Mouse (Mus musculus) heart, adult 8-10 months (tissue): ENCODE measurements around the gene Add1. TPM values are rescaled to one million over a fixed set of nuclear protein-coding genes. Genes with fewer than 3 reads are reported as not detected.
A peak's percentile ranks its signal among the peaks of the same experiment; 100 is the strongest.
"Not testable (repeated sequence)": the region's sequence is repeated elsewhere in the genome, so short reads cannot be mapped to it uniquely, and the experiment has no call there.

ENCODE experiments used
- DNase-seq: peaks from one replicate; pipeline ENCODE4 v3.0.0; 2022; ENCODE audit warnings: low spot score
- total RNA-seq, 4 experiments: library from RNA; stranded (reverse); gene quantifications; 2 replicates each; pipeline ENCODE4 v1.2.4; 2022

Gene Add1
- total RNA-seq, 4 experiments from 2014 or later, result 124 to 154 (median 134) TPM

DNA sequence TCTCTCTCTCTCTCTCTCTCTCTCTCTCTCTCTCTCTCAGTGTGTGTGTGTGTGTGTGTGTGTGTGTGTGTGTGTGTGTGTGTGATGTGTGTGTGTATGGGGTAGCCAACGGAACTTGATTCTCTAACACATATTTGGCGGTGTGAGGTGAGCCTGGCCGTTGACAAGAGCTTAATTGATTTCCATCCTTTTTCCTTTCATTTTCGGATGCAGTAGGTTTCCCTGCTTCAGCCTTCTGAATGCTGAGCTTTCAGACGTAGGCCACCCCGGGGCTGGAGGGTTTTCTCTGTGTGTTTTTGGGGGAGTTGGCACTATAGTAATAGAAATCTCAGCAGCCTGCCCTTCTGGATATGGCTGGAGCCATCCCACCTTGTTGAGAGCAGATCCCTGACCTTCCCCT lies 23.2 kb upstream of the Add1 start:
- no peak for DNase-seq

GRCm38 (mm10) chr5:34551821-34552220 lies 21.6 kb upstream of the Add1 start:
- DNase-seq, result no peak

GRCm38 (mm10) chr5:34563854-34564253 lies 9.6 kb upstream of the Add1 start:
- DNase-seq, result no peak

DNA sequence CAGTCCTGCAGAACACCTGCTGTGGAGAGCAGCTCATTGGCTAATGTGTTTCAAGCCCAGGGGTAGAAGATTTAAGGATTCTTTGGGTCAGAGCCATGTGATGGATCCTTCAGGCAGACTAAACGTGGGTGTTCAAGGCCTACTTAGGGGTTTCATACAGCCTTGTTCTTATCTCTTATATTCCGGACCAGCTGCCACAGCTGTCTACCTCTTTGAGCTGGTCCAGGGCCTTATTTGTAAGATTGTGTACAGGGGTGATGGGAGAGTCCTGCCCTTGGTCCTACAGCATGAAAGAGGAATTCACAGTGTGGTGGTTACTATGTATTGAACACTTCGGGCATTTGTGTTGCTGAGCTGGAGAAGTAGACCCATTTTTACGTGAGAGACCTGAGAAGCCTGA lies 9.2 kb upstream of the Add1 start:
- DNase-seq, result no peak

GRCm38 (mm10) chr5:34565545-34566283 lies 7.8 kb upstream of the Add1 start:
- peak; percentile 85 for DNase-seq

DNA sequence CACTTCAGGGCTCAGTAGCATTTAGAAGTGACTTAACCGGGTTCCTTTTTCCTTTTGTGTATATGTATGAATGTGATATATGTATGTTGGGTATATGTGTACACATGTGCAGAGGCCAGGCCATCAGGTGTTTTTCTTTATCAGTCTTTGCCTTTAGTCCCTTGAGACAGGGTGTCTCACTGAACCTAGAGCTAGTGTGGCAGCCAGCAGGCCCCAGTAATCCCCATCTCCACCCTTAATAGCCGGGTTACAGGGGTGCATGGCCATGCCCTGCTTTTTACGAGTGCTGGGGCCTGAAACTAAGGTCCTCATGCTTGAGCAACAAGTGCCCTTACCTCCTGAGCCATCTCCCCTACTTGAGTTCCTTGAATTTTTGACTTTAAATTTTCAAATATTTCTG lies 1.9 kb upstream of the Add1 start:
- no peak for DNase-seq

GRCm38 (mm10) chr5:34572568-34572967 lies 896 bp upstream of the Add1 start:
- DNase-seq, result not testable (repeated sequence)

- no peak for DNase-seq
Observed at GRCm38 (mm10) chr5:34574721-34575120, 1.3 kb downstream of the Add1 start.

- no peak for DNase-seq
Observed at GRCm38 (mm10) chr5:34576286-34576685, 2.8 kb downstream of the Add1 start.

GRCm38 (mm10) chr5:34578038-34578655 lies 4.7 kb downstream of the Add1 start:
- DNase-seq, result no peak

DNA sequence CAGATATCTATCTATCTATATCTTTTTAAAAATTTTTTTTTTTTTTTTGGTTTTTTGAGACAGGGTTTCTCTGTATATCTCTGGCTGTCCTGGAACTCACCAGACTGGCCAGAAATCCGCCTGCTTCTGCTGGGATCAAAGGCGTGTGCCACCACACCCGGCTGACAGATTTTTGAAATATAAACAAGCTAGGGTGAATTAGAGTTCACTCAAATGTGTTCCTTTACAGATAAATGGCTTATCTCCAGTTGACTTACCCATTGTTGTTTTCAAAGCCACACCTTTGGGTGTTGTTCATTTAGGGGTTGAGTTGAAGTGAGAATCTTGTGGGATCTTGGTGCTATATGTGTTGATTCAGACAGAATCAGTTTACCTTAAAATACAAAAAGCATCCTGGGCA lies 5.9 kb downstream of the Add1 start:
- DNase-seq, result no peak

- peak; percentile 21 for DNase-seq
Observed at GRCm38 (mm10) chr5:34581671-34582313, 8.3 kb downstream of the Add1 start.

DNA sequence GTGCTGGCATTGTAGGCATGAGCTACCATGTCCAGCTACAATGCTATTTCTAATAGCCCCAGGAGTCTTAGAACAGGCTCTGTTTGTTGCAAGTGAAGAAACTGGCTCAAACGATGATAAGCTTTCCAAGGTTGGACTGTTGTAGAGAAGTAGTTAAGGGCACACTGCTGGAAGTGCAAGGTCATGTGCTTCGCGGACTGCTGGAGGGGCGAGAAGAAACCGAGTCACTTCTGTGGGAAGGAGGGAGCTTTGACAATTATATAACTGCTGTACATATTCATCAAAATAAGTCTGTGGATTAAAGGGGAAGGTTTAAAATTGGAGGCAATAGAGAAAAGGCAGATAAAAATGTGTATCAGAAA lies 8.8 kb downstream of the Add1 start:
- no peak for DNase-seq

GRCm38 (mm10) chr5:34585216-34585615 lies 11.8 kb downstream of the Add1 start:
- DNase-seq, result no peak

DNA sequence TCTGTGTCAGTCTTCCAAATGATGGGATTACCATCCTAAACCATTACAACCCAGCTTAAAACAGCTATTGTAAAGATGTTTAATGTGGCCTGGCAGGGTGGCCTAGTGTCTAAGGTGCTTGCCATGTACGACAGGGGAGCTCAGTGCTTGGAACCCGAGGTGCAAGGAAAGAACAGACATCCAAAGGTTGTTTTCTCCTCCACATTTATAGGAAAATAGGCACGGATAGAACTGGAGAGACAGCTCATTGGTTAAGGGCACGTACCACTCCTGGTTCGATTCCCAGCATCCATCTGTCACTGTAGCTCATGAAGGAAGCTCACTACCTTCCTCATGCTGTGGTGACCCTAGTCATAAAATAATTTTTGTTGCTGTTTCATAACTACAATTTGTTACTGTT lies 14.4 kb downstream of the Add1 start:
- no peak for DNase-seq

DNA sequence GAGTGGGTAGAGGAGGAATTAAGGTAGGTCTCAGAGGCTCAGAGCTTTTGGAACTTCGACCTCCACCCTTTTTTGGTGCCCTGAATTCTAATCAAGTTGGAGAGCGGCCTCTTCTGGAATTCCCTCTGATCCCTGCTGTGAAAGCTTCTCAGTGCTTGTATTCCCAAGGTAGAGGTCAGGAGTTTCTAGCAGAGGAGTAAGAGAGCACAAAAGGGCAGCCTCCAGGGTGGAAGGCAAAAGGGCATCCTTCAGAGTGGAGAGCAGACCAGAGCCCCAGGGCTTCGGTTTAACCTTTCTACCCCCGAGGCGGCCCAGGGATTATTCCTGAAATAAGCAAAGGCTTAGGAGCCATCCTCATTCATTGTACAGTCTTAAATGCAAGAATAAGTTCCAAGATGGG lies 16.6 kb downstream of the Add1 start:
- no peak for DNase-seq

DNA sequence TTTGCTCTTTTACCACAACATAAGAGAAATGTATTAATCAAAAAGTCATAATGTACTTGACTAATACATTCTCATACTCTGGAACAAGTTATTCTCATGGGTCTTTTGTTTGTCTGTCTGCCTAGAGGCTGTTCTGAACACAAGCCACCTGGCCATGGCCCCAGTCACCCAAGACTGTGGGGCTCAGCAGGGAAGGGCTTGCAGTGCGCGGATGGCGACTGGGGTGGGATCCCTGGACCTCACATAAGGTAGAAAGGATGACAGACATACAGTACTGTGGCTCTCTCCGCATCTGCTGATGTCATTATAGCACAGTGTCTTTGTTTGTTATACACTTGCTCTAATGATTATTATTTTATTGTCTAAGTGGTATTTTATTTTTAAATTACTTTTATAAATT lies 17.2 kb downstream of the Add1 start:
- no peak for DNase-seq

GRCm38 (mm10) chr5:34591388-34592004 lies 18.0 kb downstream of the Add1 start:
- no peak for DNase-seq

DNA sequence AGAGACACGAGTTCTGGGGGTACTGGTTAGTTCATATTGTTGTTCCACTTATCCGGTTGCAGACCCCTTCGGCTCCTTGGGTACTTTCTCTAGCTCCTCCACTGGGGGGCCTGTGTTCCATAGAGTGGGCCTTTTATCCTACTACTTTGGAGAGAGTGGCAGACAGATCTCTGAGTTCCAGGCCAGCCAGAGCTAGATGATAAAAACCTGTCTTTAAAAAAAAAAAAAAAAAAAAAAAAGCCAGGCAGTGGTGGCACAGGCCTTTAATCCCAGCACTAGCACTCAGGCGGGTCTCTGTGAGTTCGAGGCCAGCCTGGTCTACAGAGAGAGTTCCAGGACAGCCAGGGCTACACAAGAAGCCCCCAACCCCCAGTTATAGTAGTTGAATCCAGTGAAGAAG lies 18.8 kb downstream of the Add1 start:
- DNase-seq, result not testable (repeated sequence)

DNA sequence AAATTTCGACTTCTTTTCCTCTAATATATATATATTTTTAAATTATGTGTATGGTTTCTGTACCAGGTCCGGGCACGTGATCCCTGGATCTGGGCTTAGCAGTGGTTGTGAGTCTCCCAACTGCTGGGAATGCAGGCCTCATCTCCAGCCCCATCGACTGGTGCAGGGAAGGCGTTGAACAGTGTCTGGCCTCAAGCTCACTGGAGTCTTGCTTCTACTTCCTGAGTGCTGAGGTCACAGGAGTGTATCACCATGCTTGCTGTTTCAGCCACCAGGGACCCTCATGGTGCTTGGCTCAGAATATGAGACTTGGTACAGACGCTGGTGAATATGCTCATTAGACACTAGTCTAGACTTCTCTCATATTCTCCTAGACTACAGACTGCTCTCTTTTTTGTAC lies 19.2 kb downstream of the Add1 start:
- DNase-seq, result no peak

- DNase-seq, result no peak
Observed at GRCm38 (mm10) chr5:34593202-34593727, 19.8 kb downstream of the Add1 start.

GRCm38 (mm10) chr5:34604576-34604975 lies 31.1 kb downstream of the Add1 start:
- no peak for DNase-seq
